Mouse (Mus musculus): ENCODE data around the gene St3gal2.
"Not testable (repeated sequence)": the region's sequence is repeated elsewhere in the genome, so short reads cannot be mapped to it uniquely, and the experiment has no call there.

St3gal2 gene

DNA sequence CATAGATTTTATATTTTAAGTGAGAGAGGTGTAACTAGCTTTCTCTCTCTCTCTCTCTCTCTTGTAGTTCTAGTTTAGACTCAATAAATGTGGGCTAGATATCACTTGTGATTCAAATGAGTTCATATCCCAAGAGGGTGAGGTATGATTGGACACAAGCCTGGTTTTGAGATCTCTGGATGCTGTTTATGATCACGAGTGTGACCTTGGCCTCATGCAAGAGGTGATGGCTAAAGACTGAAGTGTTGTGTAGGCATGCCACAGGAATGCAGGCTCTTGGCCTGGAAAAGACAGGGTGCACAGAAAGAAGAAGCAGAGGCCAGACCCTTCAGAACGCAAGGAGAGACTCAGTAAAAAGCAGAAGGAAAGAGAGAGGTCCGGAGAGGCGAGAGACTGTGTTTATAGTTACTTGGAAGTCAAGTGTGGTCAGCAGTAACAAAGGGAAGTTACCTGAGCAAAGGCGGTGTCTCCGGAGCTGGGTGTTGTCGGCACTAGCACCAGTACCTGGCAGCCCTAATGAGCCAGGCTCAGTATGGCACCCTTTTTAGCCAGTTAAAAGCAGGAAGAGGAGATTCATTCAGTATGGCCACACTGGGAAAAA is 24.7 kb downstream of the St3gal2 start:
- no peak for DNase-seq (ENCODE audit: low read depth, low spot score)

DNA sequence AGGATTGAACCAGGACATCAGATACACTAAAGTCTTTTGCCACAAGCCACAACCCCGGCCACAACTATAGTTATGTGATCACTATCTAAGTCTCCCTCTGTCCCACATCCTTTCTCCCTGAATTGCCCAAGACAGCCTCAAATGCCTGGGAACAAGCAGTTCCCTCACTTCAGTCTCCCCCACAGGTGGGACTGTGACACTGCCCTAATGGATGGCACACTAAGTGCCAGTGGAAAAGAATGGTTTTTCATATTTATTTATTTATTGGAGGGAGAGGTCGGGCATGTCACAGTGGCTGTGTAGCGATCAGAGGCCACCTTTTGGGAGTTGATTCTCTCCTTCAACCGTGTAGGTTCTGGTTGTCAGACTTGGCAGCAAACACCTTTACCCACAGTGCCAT is 26.0 kb downstream of the St3gal2 start:
- DNase-seq (ENCODE audit: low read depth, low spot score), result no peak

DNA sequence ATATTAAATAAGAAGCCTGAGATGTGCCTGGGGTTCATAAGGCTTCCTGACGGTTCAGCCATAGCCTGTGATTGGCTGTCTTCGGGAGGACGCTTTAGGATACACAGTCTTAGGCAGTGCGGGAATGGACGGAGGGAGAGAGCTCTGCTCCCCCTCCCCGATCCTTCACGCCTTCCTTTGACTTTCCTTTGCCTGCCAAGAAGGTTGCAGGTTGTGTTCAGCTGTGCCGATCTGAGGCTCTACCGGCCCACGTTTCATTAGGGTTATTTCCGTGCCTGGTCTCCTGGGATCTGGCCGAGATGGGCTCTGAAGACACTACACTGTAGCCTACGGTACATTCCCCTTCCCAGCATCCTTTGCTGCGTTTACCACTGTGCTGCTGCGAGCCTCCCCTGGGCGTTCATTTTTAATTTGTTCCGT is 30.4 kb downstream of the St3gal2 start:
- peak; percentile 75 for DNase-seq (ENCODE audit: low read depth, low spot score)

DNA sequence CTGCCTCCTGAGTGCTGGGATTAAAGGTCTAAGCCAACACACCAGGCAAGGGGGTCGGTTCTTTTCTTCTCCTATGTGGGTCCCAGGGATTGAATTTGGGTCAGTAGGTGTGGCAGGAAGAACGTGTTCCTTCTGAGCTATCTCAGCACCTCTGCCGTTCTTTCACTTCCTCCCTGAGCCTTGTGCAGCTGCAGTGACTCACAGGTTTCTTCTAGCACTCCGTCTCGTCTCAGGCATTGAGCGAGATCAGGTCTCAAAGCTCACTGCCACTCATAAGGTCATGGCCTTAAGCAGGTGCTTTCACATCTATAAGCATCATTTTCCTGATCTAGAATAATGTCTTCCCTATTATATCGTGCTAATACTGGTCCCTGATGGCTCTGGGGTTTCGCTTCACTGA is 35.1 kb downstream of the St3gal2 start:
- DNase-seq (ENCODE audit: low read depth, low spot score), result peak; percentile 42

DNA sequence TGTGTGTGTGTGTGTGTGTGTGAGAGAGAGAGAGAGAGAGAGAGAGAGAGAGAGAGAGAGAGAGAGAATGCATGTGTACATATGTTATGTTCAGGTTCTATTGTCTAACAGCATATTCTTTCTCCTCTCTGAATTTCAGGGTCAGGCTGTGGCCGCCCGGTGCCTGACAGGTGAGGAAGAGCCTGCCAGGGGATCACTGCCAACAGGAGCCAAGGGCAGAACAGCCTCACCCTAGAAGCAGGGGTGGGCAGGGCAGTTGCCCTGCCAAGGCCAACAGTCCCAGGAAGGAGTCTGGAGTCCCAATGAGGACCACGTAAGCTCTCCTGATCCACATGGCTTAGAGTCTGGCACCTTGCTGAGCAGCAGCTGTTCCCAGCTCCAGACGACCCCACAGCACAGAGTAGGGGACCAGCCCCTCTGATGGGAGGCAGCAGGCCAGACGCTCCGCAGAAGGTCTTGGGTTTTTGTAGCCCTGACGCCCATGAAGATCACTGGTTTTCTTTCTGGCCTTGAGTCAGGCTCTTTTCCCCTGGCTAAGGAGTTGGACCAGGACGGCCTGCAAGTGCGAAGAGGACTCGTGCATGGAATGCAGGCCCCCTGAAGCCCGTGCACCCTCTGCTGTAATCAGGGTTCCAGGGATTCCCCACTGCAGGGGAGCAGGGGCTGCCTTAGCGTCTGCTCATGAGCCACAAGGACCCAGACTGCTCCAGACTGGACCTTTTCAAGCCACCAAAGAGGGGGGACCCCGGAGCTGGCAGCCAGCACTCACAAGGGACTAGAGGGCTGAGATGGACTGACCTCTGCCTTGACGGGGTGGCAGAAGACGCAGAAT is 37.1 kb downstream of the St3gal2 start:
- DNase-seq (ENCODE audit: low read depth, low spot score), result peak; percentile 79

DNA sequence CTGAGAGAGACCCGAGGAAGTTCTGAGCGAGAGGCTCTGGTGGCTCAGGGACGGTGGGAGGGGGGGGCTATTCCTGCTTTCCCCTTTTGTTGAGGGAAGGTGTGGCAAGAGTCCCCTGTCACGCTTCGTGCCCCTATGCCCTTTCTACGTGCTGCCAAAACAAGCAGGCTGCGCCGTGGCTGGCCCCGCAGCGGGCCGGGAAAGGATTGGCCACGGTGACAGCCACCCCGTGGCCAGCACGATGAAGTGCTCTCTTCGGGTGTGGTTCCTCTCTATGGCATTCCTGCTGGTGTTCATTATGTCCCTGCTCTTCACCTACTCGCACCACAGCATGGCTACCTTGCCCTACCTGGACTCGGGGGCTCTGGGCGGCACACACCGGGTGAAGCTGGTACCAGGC is 37.7 kb downstream of the St3gal2 start:
- DNase-seq (ENCODE audit: low read depth, low spot score), result peak; percentile 86

DNA sequence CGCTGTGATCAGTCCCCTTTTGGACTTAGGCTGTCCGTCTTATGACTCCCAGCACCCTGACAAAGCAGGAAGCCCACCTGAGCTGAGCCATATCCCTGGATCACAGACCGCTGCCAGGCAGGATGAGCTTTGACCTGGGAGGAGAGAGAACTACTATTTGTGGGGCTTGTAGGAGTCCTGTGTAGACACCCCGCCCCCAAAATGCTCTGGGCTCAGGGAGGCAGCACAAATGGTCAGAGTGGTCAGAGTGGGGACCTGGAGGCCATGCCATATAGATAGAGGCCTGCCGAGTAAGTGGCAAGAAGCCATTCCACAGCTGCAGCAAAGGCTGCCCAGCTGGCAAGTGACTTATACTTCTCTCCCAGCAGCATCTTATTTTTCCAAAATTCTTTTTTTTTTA is 38.4 kb downstream of the St3gal2 start:
- DNase-seq (ENCODE audit: low read depth, low spot score), result peak; percentile 32

DNA sequence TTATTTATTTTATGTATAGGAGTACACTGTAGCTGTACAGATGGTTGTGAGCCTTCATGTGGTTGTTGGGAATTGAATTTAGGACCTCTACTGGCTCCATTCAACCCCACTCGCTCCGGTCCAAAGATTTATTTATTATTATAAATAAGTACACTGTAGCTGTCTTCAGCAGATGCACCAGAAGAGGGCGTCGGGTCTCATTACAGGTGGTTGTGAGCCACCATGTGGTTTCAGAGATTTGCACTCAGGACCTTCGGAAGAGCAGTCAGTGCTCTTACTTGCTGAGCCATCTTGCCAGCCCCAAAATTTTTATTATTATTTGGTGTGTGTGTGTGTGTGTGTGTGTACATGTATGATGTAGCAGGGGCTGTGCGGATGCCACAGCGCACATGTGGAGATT is 38.8 kb downstream of the St3gal2 start:
- DNase-seq (ENCODE audit: low read depth, low spot score), result peak; percentile 63

DNA sequence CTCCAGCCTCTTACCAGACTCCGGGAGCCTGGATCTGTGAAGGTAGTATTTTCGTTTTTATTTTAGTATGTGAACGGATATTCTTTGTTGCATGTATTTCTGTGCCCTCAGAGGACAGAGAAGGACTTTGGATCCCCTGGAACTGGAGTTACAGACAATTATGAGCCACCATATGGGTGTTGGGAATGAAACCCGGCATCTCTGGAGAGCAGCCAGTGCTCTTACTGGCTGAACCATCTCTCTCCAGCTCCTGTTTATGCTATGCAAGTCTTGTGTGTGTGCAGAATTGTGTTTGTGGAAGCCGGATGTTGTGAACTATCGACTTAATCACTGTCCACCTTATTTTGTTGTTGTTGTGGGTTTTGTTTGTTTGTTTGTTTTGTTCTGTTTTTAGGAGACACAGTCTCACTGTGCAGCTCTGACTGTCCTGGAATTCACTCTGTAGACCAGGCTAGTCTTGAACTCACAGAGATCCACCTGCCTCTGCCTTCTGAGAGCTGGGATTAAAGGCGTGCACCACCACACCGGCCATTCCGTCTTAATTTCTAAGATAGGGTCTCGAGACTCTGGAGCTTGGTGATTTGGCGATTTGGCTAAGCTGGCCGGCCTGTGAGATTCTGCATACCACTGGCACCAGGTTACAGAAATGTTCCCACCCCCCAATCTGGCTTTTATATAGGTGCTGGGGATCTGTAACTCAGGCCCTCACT is 39.5 kb downstream of the St3gal2 start:
- peak; percentile 97 for DNase-seq (ENCODE audit: low read depth, low spot score)

DNA sequence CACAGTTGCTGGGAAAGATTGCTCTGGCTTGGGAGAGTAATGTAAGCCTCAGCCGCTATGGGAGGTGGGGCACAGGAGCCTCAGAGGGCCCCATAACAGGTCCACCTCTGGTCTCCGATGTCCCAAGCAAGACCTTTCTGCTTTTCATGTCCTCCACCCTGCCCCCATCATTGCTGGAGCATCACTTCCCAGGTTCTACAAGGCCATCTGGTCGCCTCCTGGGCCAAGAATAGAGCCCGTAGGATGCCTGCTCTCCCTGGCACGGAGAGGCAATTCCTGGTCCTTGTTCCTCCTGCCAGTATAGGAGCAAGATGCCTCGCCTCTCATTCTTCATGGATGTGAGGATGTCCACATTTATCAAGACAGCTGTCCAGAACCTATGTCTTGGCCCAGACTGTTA is 40.2 kb downstream of the St3gal2 start:
- peak; percentile 98 for DNase-seq (ENCODE audit: low read depth, low spot score)

DNA sequence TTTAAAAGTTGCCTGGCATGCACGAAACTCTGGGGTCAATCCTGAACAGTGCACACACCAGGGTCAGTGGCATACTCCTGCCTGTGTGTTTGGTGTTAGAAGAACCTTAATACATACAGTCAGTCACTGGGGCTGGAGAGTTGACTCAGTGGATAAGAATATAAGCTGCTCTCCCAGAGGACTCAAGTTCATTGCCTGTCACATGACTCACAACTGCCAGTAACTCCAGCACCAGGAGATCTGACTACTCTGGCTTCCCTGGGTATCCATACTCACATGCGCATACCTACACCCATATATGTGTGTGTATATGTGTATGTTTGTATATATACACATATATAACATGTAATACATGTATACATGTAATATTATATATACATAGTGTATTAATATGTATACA is 43.3 kb downstream of the St3gal2 start:
- no peak for DNase-seq (ENCODE audit: low read depth, low spot score)

DNA sequence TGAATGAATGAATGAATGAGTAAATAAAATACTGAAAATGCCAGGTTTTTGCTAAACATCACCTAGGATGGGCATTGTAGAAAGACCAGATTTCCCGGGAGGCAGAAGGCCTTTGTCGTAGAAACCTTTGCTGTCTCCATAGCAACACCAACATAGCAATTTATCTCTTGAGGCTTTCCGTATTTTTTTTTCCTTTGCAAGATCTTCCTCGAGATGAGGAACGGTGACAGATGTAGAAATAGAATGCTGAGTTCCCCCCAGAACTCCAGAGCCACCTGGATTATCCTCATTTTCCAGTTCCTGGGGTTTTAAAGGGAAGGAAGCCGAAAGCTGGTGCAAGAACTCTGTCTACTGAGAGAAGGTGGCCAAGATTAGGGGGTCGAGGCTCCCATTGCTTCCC is 44.9 kb downstream of the St3gal2 start:
- DNase-seq (ENCODE audit: low read depth, low spot score), result peak; percentile 69

DNA sequence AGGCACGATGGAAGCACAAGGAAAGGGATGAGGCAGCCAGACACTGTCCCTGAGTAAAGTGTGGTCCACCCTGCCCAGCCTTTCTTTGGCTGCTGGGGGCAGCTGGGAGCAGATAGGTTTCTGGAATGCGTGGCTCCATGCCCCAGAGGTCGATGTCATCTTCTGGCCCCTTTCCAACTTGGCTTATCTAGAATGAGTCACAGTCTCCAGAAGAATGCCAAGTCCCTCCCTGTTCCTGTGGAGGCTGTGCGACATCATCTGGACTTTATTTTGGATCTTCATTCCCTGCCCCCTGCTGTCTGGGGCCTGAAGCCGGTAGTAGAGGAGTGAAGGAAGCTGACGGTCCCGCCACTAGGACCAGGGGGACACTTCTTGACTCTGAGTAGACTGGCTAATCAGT is 45.9 kb downstream of the St3gal2 start:
- DNase-seq (ENCODE audit: low read depth, low spot score), result peak; percentile 95

DNA sequence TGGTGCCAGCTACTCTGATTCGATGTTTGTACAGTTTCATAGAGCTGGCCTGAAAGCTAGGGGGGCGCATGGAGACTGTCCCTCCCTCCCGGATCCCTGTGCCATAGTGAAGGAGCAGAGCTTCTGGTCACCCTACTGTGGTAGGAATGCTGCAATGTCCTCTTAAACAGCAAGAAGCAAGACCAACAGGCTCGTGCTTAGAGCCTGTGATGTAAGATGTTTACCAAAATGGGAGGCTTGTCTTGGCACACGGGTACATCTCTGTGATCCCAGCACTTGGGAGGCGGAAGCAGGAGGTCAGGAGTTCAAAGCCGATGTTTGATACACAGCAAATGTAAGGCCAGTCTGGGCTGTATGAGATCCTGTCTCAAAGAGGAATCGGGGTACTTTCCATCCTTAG is 46.9 kb downstream of the St3gal2 start:
- no peak for DNase-seq (ENCODE audit: low read depth, low spot score)

DNA sequence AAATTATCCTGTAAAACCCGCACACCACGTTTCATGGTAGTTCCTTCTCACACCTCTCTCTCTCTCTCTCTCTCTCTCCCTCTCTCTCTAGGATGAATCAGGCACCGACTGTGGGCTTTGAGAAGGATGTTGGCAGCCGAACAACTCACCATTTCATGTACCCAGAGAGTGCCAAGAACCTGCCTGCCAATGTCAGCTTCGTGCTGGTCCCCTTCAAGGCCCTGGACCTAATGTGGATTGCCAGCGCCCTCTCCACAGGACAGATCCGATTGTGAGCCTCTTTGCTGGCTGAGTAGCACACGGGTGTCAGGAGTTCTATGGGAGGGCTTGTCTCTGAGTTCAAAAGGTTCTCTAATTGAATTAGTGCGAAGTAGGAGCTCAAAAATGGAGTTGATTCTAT is 47.6 kb downstream of the St3gal2 start:
- DNase-seq (ENCODE audit: low read depth, low spot score), result peak; percentile 93

DNA sequence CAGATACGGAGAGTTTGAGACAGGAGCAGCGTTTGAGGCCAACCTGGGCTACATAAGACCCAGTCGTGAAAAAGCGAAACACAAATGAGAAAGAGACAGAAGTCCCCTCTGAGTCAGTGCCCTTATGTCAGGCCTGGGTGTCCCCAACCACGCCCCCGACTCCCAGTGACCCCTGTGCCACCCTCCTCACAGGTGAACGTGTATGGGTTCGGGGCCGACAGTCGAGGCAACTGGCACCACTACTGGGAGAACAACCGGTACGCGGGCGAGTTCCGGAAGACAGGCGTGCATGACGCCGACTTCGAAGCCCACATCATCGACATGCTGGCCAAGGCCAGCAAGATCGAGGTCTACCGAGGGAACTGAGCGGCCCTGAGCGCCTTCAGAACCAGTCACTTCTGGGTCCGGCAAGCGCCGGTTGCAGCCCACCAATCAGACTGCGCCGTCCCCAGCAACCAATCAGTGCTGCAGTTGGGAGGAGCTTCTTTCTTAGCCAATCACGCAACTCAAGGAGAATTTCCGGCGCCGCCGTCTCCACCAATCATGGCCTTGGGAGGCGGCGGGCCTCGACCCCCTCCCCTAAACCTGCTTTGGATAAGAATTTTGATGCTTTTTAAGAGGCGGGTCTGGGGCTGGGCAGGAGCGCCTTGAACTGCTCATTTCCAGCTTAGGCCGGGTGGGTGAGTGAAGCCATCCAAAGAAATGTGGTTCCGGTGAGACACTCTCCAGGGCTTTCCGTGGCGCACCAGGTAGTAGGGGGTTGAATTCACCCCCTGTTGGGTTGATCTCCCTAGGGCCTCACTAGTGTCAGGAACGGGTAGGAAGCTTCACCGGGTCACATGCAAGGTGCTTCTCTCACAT is 50.4 kb downstream of the St3gal2 start:
- peak; percentile 97 for DNase-seq (ENCODE audit: low read depth, low spot score)

DNA sequence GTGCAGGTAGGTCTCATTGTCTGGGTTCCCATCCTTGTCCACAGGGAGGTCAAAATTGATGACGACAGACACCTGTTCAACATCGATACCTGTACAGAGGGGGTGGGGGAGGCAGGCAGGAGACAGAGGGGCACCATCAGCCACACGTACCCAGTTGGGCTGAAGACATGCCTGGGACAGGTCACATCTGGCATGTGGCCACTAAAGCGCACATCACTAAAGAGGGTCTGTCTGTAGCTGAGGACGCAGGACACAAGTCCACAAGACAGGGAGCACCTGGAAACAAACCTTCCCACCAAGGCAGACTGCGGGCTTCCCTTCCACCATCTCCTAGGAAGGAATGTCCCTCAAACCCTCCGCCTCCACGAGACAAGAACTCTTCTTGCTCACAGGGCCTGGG is 56.8 kb downstream of the St3gal2 start:
- DNase-seq (ENCODE audit: low read depth, low spot score), result not testable (repeated sequence)

DNA sequence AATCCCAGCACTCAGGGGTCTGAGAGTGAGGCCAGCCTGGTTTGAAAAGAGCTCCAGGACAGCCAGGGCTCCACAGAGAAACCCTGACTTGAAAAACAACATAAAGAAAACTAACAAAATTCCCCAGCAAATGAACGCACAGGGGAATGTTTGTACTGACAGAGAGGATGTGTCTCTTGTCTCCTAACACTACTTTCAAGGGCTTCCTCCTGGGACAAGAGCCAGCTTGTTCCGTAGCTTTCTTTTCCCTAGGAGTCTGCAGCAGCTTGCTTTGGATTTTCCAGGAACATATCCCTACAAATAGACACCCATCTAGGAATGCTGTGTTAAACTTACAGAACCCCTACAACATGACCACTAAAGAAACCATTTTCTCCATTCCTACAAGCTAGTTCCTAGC is 58.3 kb downstream of the St3gal2 start:
- DNase-seq (ENCODE audit: low read depth, low spot score), result not testable (repeated sequence)

DNA sequence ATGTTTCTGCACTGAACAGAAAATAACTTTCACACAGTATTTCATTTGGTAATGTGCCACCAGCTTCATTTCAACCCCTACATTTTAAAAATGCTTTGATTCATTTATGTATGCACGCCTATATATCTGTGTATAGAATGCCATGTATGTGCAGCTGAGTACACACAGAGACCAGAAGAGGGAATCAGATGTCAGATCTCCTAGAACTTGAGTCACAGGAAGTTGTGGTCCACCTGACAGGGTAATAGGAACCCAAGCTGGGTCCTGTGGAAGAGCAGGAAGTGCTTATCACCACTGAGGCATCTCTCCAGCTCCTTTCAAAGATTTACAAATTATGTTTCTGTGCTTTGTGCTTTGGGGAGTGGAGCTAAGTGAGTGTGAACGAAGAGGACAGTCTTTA is 61.6 kb downstream of the St3gal2 start:
- DNase-seq (ENCODE audit: low read depth, low spot score), result no peak

DNA sequence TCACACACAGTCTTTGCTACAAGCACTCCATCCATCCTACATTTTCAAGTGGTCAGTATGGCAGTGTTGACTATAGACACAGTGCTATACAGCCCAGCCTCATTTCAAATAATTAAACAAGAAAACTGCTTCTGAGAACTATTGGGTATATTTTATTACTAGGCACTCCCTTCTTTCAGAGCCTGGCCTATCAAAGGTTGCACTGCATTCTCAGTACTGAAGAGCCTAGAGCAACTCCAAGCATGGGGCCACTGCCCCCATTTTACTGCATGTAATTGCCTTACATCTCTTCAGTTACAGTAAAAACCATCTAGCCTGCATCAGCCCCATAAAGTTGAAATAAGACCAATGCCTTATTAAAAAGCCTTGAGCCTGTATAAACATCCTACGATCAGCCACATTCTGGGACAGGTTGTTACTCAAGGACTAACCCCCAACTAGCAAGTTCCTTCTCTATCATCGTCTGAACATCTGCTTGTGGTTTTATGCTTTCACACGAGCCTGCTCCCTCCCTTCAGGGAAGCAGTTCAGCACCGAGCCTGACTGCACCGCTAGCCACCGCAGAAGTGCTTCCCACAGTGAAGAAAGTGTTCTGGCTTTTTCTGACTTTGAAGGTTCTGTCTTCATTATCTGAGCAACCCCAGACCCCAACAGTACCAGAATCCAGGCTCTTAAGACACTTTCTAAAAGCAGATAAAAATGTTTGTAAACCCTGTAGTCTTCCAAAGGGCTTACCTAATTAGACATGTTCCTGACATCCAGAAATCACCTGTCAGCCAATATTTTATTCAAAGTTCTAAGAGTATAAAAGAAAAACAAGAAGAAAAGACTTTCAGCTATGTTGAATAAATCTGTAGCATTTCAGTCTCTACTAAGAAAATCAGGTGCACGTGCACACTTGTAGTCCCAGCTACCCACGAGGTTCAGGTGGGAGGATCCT is 68.4 kb downstream of the St3gal2 start:
- no peak for DNase-seq (ENCODE audit: low read depth, low spot score)

DNA sequence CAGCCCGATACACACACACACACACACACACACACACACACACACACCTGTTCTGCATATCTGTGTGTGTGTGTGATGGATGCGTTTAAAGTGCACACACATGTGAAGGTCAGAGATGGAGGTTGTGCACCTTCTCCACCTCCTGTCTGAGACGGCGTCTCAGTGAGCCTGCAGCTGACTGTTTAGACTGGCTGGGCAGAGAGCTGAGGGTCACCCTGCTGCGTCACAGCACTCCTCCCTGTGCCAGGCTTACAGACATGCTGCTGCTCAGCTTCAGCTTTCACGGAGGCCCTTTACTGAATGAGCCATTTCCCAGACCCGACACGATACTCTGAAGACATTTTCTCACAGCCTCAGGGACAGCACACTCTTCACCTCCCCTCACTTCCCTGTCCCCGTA is 70.3 kb downstream of the St3gal2 start:
- DNase-seq (ENCODE audit: low read depth, low spot score), result no peak
